Mouse (Mus musculus) liver, postnatal 0 days (tissue): Measurements from ENCODE around the gene Syncrip. TPM values are rescaled to one million over a fixed set of nuclear protein-coding genes. Genes with fewer than 3 reads are reported as not detected.
"Not testable (repeated sequence)": the region's sequence is repeated elsewhere in the genome, so short reads cannot be mapped to it uniquely, and the experiment has no call there.

ENCODE experiments used
- ATAC-seq: fragments of 200-750 bp; cut with Nextera tagmentation; 2 replicates; pipeline ENCODE4 v1.8.0; 2017; ENCODE audit warnings: mild to moderate bottlenecking, moderate library complexity
- DNase-seq: peaks from one replicate; pipeline ENCODE4 v3.0.0-alpha.2; 2016
- H3K27ac ChIP-seq: fragments of 300-500 bp; sonication (generic); 2 replicates; pipeline ENCODE4 v1.5.1; 2014; ENCODE audit warnings: antibody characterized with exemption, moderate library complexity, mild to moderate bottlenecking, low read depth
- H3K27me3 ChIP-seq: fragments of 300-500 bp; sonication (generic); 2 replicates; pipeline ENCODE4 v1.6.1; 2014; ENCODE audit warnings: low read length, control low read depth, mixed read lengths; ENCODE audit not compliant: insufficient read depth
- H3K36me3 ChIP-seq: fragments of 300-500 bp; sonication (generic); replicated peaks from 2 replicates; pipeline ENCODE4 v1.6.1; 2014; ENCODE audit warnings: mild to moderate bottlenecking, control low read depth, low read length, moderate library complexity, mixed read lengths; ENCODE audit not compliant: insufficient read depth
- H3K4me1 ChIP-seq: fragments of 300-500 bp; sonication (generic); 2 replicates; pipeline ENCODE4 v1.6.1; 2014; ENCODE audit warnings: antibody characterized with exemption, mild to moderate bottlenecking, control low read depth; ENCODE audit not compliant: insufficient read depth
- H3K4me2 ChIP-seq: fragments of 300-500 bp; sonication (generic); 2 replicates; pipeline ENCODE4 v1.6.1; 2014; ENCODE audit warnings: low read depth, mild to moderate bottlenecking, low read length, moderate library complexity, mixed read lengths
- H3K4me3 ChIP-seq: fragments of 300-500 bp; sonication (generic); 2 replicates; pipeline ENCODE4 v1.5.1; 2014; ENCODE audit warnings: low read depth, low read length
- H3K9ac ChIP-seq: fragments of 300-500 bp; sonication (generic); replicated peaks from 2 replicates; pipeline ENCODE4 v1.6.1; 2014; ENCODE audit warnings: mild to moderate bottlenecking, moderate library complexity
- H3K9me3 ChIP-seq: fragments of 300-500 bp; sonication (generic); 2 replicates; pipeline ENCODE4 v1.6.1; 2016; ENCODE audit warnings: mild to moderate bottlenecking, control low read depth, low read length, mixed read lengths
- CTCF ChIP-seq: sonication (generic); IDR thresholded peaks from 2 replicates; pipeline ENCODE4 v1.5.1; 2016; ENCODE audit warnings: antibody characterized with exemption, low read depth
- EP300 ChIP-seq: IDR thresholded peaks from 2 replicates; pipeline ENCODE4 v1.6.1; 2016; ENCODE audit warnings: antibody characterized with exemption, low read depth, mild to moderate bottlenecking
- WGBS: fragments of 180-500 bp; shearing (Covaris S2); extraction: QIAGEN DNeasy Blood & Tissue Kit; methylation state at CpG from one replicate; pipeline ENCODE4 v1.1.7; 2014; ENCODE audit not compliant: insufficient replicate concordance; 5-methylcytosine and 5-hydroxymethylcytosine counted together
- polyA plus RNA-seq: library from polyadenylated mRNA; unstranded; fragments of >200 nt; fragmentation: Nextera tagmentation; extraction: Ambion mirVana; gene quantifications from 2 replicates; pipeline ENCODE4 v1.2.1, GENCODE M21; 2015

Syncrip gene
- polyA plus RNA-seq = 25.6 and 27.3 TPM in 2 replicates

- H3K36me3 ChIP-seq, H3K4me1 ChIP-seq, H3K27me3 ChIP-seq, H3K9me3 ChIP-seq: not testable (repeated sequence)
- H3K4me3 ChIP-seq = peak within 1 kb of the TSS; percentile 100
- H3K4me2 ChIP-seq = peak within 1 kb of the TSS; percentile 97
- ATAC-seq (peak; percentile 86), DNase-seq (peak; percentile 98)
- WGBS = under 1% methylated on average over 31 of the region's 68 CpGs
- H3K27ac ChIP-seq = peak within 1 kb of the TSS; percentile 98
- H3K9ac ChIP-seq = peak within 1 kb of the TSS; percentile 97
Measured at GRCm38 (mm10) chr9:88482230-88482828, at the start of gene Syncrip. Syncrip (minus strand) TSS chr9:88482574.

- ATAC-seq (no peak), DNase-seq (no peak)
- 61% methylated on average over 5 of the region's 5 CpGs for WGBS
- Histone ChIP-seq H3K4me2 (no peak overlapping the region), H3K27ac (no peak overlapping the region), H3K4me1 (0 out of 2 replicates have a peak, but pooled peaks cover 5% of the 10 kb centered on the region), H3K36me3 (no peaks in the 10 kb centered on the region), H3K27me3 (no peaks in the 10 kb centered on the region), H3K4me3 (no peak overlapping the region), H3K9ac (no peak overlapping the region), H3K9me3 (no peaks in the 10 kb centered on the region)
- TF ChIP-seq CTCF = no peak
- TF ChIP-seq EP300 = no peak
Measured at GRCm38 (mm10) chr9:88529979-88530580, 47.7 kb upstream of the Syncrip start.

GRCm38 (mm10) chr9:88529571-88529970, 47.2 kb upstream of the Syncrip start:
- Histone ChIP-seq H3K36me3 (no peaks in the 10 kb centered on the region), H3K4me1 (0 out of 2 replicates have a peak, but pooled peaks cover 5% of the 10 kb centered on the region), H3K27ac (no peak overlapping the region), H3K4me3 (no peak overlapping the region), H3K27me3 (no peaks in the 10 kb centered on the region), H3K4me2 (no peak overlapping the region), H3K9ac (no peak overlapping the region), H3K9me3 (no peaks in the 10 kb centered on the region)
- 73% methylated on average over 3 of the region's 3 CpGs for WGBS
- ATAC-seq (peak; percentile 27; the same call in 1 of the 2 replicates), DNase-seq (no peak)
- no peak for TF ChIP-seq CTCF
- no peak for TF ChIP-seq EP300

GRCm38 (mm10) chr9:88528736-88529135, 46.4 kb upstream of the Syncrip start:
- DNase-seq (no peak), ATAC-seq (no peak)
- Histone ChIP-seq H3K4me1 (0 out of 2 replicates have a peak, but pooled peaks cover 5% of the 10 kb centered on the region), H3K9me3 (no peaks in the 10 kb centered on the region), H3K27me3 (no peaks in the 10 kb centered on the region), H3K27ac (no peak overlapping the region), H3K4me2 (no peak overlapping the region), H3K4me3 (no peak overlapping the region), H3K36me3 (no peaks in the 10 kb centered on the region), H3K9ac (no peak overlapping the region)
- TF ChIP-seq EP300 (no peak), CTCF (no peak)
- 77% methylated on average over 5 of the region's 5 CpGs for WGBS

GRCm38 (mm10) chr9:88527956-88528355, 45.6 kb upstream of the Syncrip start:
- H3K4me3 ChIP-seq = no peak overlapping the region
- WGBS = 87% methylated on average over 4 of the region's 4 CpGs
- no peak overlapping the region for H3K27ac ChIP-seq
- DNase-seq = no peak
- H3K9me3 ChIP-seq = no peaks in the 10 kb centered on the region
- no peak overlapping the region for H3K9ac ChIP-seq
- no peak for ATAC-seq
- no peaks in the 10 kb centered on the region for H3K27me3 ChIP-seq
- H3K4me1 ChIP-seq = 0 out of 2 replicates have a peak, but pooled peaks cover 7% of the 10 kb centered on the region
- no peaks in the 10 kb centered on the region for H3K36me3 ChIP-seq
- TF ChIP-seq EP300 = no peak
- no peak for TF ChIP-seq CTCF
- H3K4me2 ChIP-seq = no peak overlapping the region

GRCm38 (mm10) chr9:88525341-88525740, 43.0 kb upstream of the Syncrip start:
- Histone ChIP-seq H3K9me3 (no peaks in the 10 kb centered on the region), H3K27me3 (no peaks in the 10 kb centered on the region), H3K4me3 (no peak overlapping the region), H3K4me1 (peaks cover 15% of the 10 kb centered on the region), H3K36me3 (peaks cover 9% of the 10 kb centered on the region), H3K9ac (no peak overlapping the region), H3K27ac (no peak overlapping the region), H3K4me2 (no peak overlapping the region)
- TF ChIP-seq EP300 (no peak), CTCF (no peak)
- DNase-seq = no peak
- no peak for ATAC-seq
- WGBS = 90% methylated on average over 6 of the region's 6 CpGs
